Mouse (Mus musculus): ENCODE results near the gene Galnt15.

Gene Galnt15

GRCm38 (mm10) chr14:32091124-32091523 is 62.3 kb downstream of the Galnt15 start:
- no peak for DNase-seq (ENCODE audit: low read depth)

- DNase-seq (ENCODE audit: low read depth) = no peak
These were observed 62.9 kb downstream of the Galnt15 start for GRCm38 (mm10) chr14:32091704-32092103.

- no peak for DNase-seq (ENCODE audit: low read depth)
These were observed 64.2 kb downstream of the Galnt15 start for GRCm38 (mm10) chr14:32093018-32093417.

DNA sequence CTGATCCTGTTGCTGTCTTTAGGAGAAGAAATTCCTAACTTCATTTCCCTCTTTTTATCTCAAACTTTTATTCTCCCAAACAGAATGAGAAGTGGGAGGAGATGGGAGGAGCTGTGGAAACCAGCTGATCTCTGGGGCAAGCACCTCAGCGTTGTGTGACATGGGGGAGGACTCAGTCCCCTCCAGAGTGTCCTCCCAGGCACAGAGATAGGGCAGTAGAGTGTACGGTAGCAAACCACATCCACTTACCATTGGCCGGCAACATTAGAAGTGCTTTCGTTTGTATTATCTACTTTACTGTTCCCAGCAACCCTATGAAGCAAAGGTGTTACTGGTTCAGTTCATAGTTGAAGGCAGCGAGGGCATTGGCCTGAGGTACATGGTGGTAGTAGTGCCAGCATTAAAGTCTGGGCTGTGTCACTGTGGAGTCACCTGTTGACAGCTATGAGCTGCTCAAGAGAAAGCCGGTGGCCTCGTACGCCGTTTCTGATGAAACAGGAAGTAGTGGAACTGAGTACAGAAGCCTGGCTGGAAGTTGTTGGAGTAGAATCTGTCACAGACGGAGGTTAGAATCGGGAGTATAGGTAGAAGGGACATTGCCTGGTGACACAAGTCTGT is 64.8 kb downstream of the Galnt15 start:
- no peak for DNase-seq (ENCODE audit: low read depth)

DNA sequence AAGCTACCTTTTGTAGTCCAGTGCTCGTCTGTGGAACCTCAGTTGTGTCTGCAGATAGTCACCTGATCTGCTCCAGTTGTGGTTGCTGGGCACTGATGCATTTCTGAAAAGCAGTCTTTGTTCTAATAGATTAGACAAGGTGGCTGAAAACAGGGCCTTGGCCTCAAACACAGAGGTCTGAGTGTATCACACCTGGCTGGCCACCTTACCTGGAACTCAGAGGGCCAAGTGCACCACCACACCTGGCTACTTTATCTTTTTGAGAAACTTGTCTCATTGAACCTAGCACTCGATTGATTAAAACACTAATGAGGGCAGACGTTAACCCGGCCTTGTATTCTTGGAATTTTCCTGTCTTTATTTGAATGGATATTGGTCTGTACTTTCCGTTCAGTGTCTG is 66.9 kb downstream of the Galnt15 start:
- no peak for DNase-seq (ENCODE audit: low read depth)

GRCm38 (mm10) chr14:32096740-32097139 is 68.0 kb downstream of the Galnt15 start:
- DNase-seq (ENCODE audit: low read depth) = no peak

DNA sequence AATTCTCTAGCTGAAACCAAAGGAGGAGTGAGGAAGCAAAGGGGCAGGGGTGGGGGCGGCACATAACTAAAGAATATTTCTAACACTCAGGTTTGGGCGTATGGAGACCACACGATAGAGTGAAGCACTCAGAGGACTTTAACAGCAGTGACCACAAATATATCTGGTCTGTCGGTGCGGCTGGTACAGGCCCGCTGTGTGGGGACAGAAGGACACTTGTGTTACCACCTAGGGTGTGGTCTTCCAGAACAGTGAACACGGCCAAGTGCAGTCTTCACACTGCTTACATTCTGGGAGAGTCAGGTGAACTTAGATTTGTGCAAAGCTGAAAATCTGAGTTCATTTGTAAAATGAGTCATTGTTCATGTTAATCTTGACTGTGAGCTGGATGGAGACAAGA is 68.9 kb downstream of the Galnt15 start:
- DNase-seq (ENCODE audit: low read depth) = no peak

DNA sequence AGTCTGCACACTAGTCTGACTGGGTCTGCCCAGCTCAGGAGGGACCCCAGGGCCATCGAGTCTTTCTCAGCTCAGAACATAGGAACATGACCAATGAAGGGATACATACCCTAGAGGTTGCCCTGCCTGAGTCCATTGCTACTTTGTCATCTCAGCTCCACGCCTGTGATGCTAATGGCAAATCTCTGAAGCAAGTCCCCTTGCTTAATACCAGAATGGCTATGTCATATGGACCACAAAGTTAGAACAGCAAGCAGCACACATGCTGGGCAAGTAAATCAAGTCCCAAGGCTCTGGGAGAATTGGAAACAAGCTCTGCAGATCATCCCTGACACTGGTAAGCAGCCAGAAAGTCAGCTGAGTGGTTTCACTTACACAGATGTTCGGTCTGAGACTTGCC is 70.2 kb downstream of the Galnt15 start:
- DNase-seq (ENCODE audit: low read depth) = no peak

GRCm38 (mm10) chr14:32103556-32103955 is 74.8 kb downstream of the Galnt15 start:
- no peak for DNase-seq (ENCODE audit: low read depth)

DNA sequence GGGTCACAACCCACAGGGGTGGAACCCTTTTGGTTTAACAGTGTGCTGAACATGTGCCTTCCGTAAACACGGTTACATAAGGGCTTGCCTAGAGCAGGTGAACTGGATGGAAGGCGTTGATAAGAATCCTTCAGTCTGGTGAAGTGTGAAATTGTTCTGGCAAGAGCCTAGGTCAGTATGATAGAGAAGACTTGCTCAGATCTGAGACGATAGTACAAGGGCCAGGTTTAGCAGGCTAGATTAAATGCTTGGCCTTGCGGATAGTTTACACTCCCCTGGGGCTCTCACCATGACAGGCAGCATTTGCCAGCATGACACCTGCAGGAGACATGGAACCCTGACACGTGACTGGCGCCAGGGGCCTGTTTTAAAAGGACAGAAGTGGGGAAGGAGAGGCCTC is 76.9 kb downstream of the Galnt15 start:
- no peak for DNase-seq (ENCODE audit: low read depth)

DNA sequence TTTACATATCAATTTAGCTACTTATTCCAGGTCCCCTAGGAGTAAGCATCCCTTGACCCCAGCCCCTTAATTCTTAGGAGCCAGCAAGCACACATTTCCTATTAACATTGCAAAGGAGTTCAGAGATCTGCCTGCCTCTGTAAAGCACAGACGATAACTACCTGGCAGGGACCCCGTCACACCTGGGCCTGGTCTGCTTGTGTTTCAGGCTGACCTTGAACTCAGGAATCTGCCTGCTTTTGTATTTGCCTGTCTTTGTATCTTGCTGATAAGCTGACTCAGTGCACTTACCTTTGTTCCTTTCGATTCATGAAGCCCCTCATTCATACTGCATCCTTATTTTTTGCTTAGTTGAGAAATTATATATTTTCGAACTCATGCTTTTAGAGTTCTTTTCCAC is 78.1 kb downstream of the Galnt15 start:
- no peak for DNase-seq (ENCODE audit: low read depth)

Data from c-Kit-positive CD71-positive TER-119-negative erythroid progenitor cells, embryonic 14.5 days (primary cell).